Mouse (Mus musculus): ENCODE data around the gene Ergic1. TPM values are rescaled to one million over a fixed set of nuclear protein-coding genes. Genes with fewer than 3 reads are reported as not detected.
A peak's percentile ranks its signal among the peaks of the same experiment; 100 is the strongest.

Ergic1 gene
- polyA plus RNA-seq, 1 experiment from 2014 or later: 34.4 TPM

- Histone ChIP-seq H3K27ac (ENCODE audit: low read depth) (no peak overlapping the region), H3K9me3 (ENCODE audit: low read length) (no peaks in the 10 kb centered on the region), H3K4me3 (ENCODE audit: low read depth, low read length) (no peak overlapping the region), H3K9ac (replicated peaks) (no peak overlapping the region), H3K4me1 (ENCODE audit: insufficient read depth) (peaks cover 11% of the 10 kb centered on the region), H3K27me3 (ENCODE audit: insufficient read depth, low read length) (no peaks in the 10 kb centered on the region), H3K4me2 (ENCODE audit: low read depth, low read length) (no peak overlapping the region), H3K36me3 (replicated peaks; ENCODE audit: insufficient read depth, low read length) (peaks cover 13% of the 10 kb centered on the region; the same call in 1 of the 2 replicates)
- WGBS (ENCODE audit: insufficient replicate concordance): 85% methylated on average over 10 of the region's 10 CpGs
- no peak for TF ChIP-seq CTCF (IDR thresholded peaks at IDR 0.05; ENCODE audit: low read depth)
- TF ChIP-seq EP300 (IDR thresholded peaks at IDR 0.05; ENCODE audit: low read depth): no peak
- DNase-seq (no peak), ATAC-seq (no peak)
Observed at GRCm38 (mm10) chr17:26624999-26625398, 63.7 kb downstream of the Ergic1 start.

- ATAC-seq: no peak
- Histone ChIP-seq H3K9me3 (ENCODE audit: low read length) (no peaks in the 10 kb centered on the region), H3K4me3 (ENCODE audit: low read depth, low read length) (no peak overlapping the region), H3K9ac (replicated peaks) (no peak overlapping the region), H3K36me3 (replicated peaks; ENCODE audit: insufficient read depth, low read length) (peaks cover 16% of the 10 kb centered on the region; the same call in 1 of the 2 replicates), H3K27me3 (ENCODE audit: insufficient read depth, low read length) (no peaks in the 10 kb centered on the region), H3K27ac (ENCODE audit: low read depth) (no peak overlapping the region), H3K4me1 (ENCODE audit: insufficient read depth) (peaks cover 11% of the 10 kb centered on the region), H3K4me2 (ENCODE audit: low read depth, low read length) (no peak overlapping the region)
- WGBS (ENCODE audit: insufficient replicate concordance): 87% methylated on average over 2 of the region's 2 CpGs
- TF ChIP-seq CTCF (IDR thresholded peaks at IDR 0.05; ENCODE audit: low read depth): no peak
- no peak for TF ChIP-seq EP300 (IDR thresholded peaks at IDR 0.05; ENCODE audit: low read depth)
- no peak for DNase-seq
Observed at GRCm38 (mm10) chr17:26625521-26626010, 64.3 kb downstream of the Ergic1 start.

- 86% methylated on average over 6 of the region's 6 CpGs for WGBS (ENCODE audit: insufficient replicate concordance)
- ATAC-seq (no peak), DNase-seq (no peak)
- TF ChIP-seq EP300 (IDR thresholded peaks at IDR 0.05; ENCODE audit: low read depth) (no peak), CTCF (IDR thresholded peaks at IDR 0.05; ENCODE audit: low read depth) (peak; percentile 39)
- Histone ChIP-seq H3K27ac (ENCODE audit: low read depth) (no peak overlapping the region), H3K9ac (replicated peaks) (no peak overlapping the region), H3K36me3 (replicated peaks; ENCODE audit: insufficient read depth, low read length) (peaks cover 21% of the 10 kb centered on the region; the same call in 1 of the 2 replicates), H3K4me3 (ENCODE audit: low read depth, low read length) (no peak overlapping the region), H3K4me1 (ENCODE audit: insufficient read depth) (no peaks in the 10 kb centered on the region), H3K4me2 (ENCODE audit: low read depth, low read length) (no peak overlapping the region), H3K9me3 (ENCODE audit: low read length) (no peaks in the 10 kb centered on the region), H3K27me3 (ENCODE audit: insufficient read depth, low read length) (no peaks in the 10 kb centered on the region)
Observed at GRCm38 (mm10) chr17:26628479-26628878, 67.2 kb downstream of the Ergic1 start.

GRCm38 (mm10) chr17:26628936-26629335 lies 67.6 kb downstream of the Ergic1 start:
- no peak overlapping the region for H3K9ac ChIP-seq (replicated peaks)
- no peak overlapping the region for H3K4me3 ChIP-seq (ENCODE audit: low read depth, low read length)
- no peak overlapping the region for H3K27ac ChIP-seq (ENCODE audit: low read depth)
- no peaks in the 10 kb centered on the region for H3K9me3 ChIP-seq (ENCODE audit: low read length)
- TF ChIP-seq CTCF (IDR thresholded peaks at IDR 0.05; ENCODE audit: low read depth): no peak
- no peak for TF ChIP-seq EP300 (IDR thresholded peaks at IDR 0.05; ENCODE audit: low read depth)
- no peak for DNase-seq
- H3K4me2 ChIP-seq (ENCODE audit: low read depth, low read length): no peak overlapping the region
- WGBS (ENCODE audit: insufficient replicate concordance): 86% methylated on average over 3 of the region's 3 CpGs
- H3K36me3 ChIP-seq (replicated peaks; ENCODE audit: insufficient read depth, low read length): peaks cover 21% of the 10 kb centered on the region; the same call in 1 of the 2 replicates
- H3K4me1 ChIP-seq (ENCODE audit: insufficient read depth): no peaks in the 10 kb centered on the region
- no peaks in the 10 kb centered on the region for H3K27me3 ChIP-seq (ENCODE audit: insufficient read depth, low read length)
- no peak for ATAC-seq

- H3K36me3 ChIP-seq (replicated peaks; ENCODE audit: insufficient read depth, low read length): peaks cover 26% of the 10 kb centered on the region
- no peak for TF ChIP-seq CTCF (IDR thresholded peaks at IDR 0.05; ENCODE audit: low read depth)
- H3K4me2 ChIP-seq (ENCODE audit: low read depth, low read length): no peak overlapping the region
- WGBS (ENCODE audit: insufficient replicate concordance): 84% methylated on average over 8 of the region's 8 CpGs
- H3K27ac ChIP-seq (ENCODE audit: low read depth): no peak overlapping the region
- peaks cover 8% of the 10 kb centered on the region for H3K4me1 ChIP-seq (ENCODE audit: insufficient read depth)
- ATAC-seq (no peak), DNase-seq (no peak)
- no peak overlapping the region for H3K9ac ChIP-seq (replicated peaks)
- no peak overlapping the region for H3K4me3 ChIP-seq (ENCODE audit: low read depth, low read length)
- H3K27me3 ChIP-seq (ENCODE audit: insufficient read depth, low read length): no peaks in the 10 kb centered on the region
- H3K9me3 ChIP-seq (ENCODE audit: low read length): no peaks in the 10 kb centered on the region
Observed at GRCm38 (mm10) chr17:26631811-26632327, 70.6 kb downstream of the Ergic1 start.

GRCm38 (mm10) chr17:26633186-26633585 lies 71.9 kb downstream of the Ergic1 start:
- no peak for ATAC-seq
- Histone ChIP-seq H3K4me3 (ENCODE audit: low read depth, low read length) (no peak overlapping the region), H3K4me2 (ENCODE audit: low read depth, low read length) (no peak overlapping the region), H3K9me3 (ENCODE audit: low read length) (no peaks in the 10 kb centered on the region), H3K27me3 (ENCODE audit: insufficient read depth, low read length) (no peaks in the 10 kb centered on the region), H3K4me1 (ENCODE audit: insufficient read depth) (peaks cover 10% of the 10 kb centered on the region), H3K27ac (ENCODE audit: low read depth) (no peak overlapping the region), H3K36me3 (replicated peaks; ENCODE audit: insufficient read depth, low read length) (peaks cover 23% of the 10 kb centered on the region), H3K9ac (replicated peaks) (no peak overlapping the region)
- no peak for TF ChIP-seq EP300 (IDR thresholded peaks at IDR 0.05; ENCODE audit: low read depth)
- no peak for TF ChIP-seq CTCF (IDR thresholded peaks at IDR 0.05; ENCODE audit: low read depth)
- 78% methylated on average over 8 of the region's 9 CpGs for WGBS (ENCODE audit: insufficient replicate concordance)
- DNase-seq: no peak

Measured in liver, postnatal 0 days (tissue).